Mouse (Mus musculus): ENCODE results near the gene Fgfr2. TPM values are rescaled to one million over a fixed set of nuclear protein-coding genes. Genes with fewer than 3 reads are reported as not detected.
"Not testable (repeated sequence)": the region's sequence is repeated elsewhere in the genome, so short reads cannot be mapped to it uniquely, and the experiment has no call there.

The Fgfr2 gene
- polyA plus RNA-seq, 1 experiment from 2014 or later = 133 TPM

GRCm38 (mm10) chr7:133098118-133098793 lies 24.9 kb downstream of the Fgfr2 start:
- H3K27ac ChIP-seq (ENCODE audit: low read depth, low read length) = peak overlapping the region; percentile 39; the same call in 1 of the 2 replicates
- ATAC-seq (ENCODE audit: low FRiP score, low TSS enrichment) = no peak
- no peak overlapping the region for H3K9ac ChIP-seq (ENCODE audit: low read depth, low read length)
- peaks cover 9% of the 10 kb centered on the region; the same call in 1 of the 2 replicates for H3K36me3 ChIP-seq (ENCODE audit: control insufficient read depth, insufficient read depth, low read length)
- no peak overlapping the region for H3K4me3 ChIP-seq (ENCODE audit: low read length)
- no peak overlapping the region for H3K4me2 ChIP-seq (replicated peaks; ENCODE audit: low read depth, low read length)
- peaks cover 27% of the 10 kb centered on the region for H3K4me1 ChIP-seq (ENCODE audit: control insufficient read depth, insufficient read depth, low read length)
- H3K27me3 ChIP-seq (ENCODE audit: control insufficient read depth, insufficient read depth, low read length) = no peaks in the 10 kb centered on the region
- H3K9me3 ChIP-seq (ENCODE audit: control insufficient read depth, low read length) = no peaks in the 10 kb centered on the region
- 77% methylated on average over 12 of the region's 12 CpGs for WGBS

GRCm38 (mm10) chr7:133095610-133096009 lies 27.5 kb downstream of the Fgfr2 start:
- H3K27ac ChIP-seq (ENCODE audit: low read depth, low read length); H3K36me3 ChIP-seq (ENCODE audit: control insufficient read depth, insufficient read depth, low read length): not testable (repeated sequence)
- WGBS = 87% methylated on average over 7 of the region's 7 CpGs

GRCm38 (mm10) chr7:133094711-133095495 lies 28.2 kb downstream of the Fgfr2 start:
- H3K4me1 ChIP-seq (ENCODE audit: control insufficient read depth, insufficient read depth, low read length) = peaks cover 28% of the 10 kb centered on the region
- no peaks in the 10 kb centered on the region for H3K27me3 ChIP-seq (ENCODE audit: control insufficient read depth, insufficient read depth, low read length)
- no peak overlapping the region for H3K4me3 ChIP-seq (ENCODE audit: low read length)
- H3K36me3 ChIP-seq (ENCODE audit: control insufficient read depth, insufficient read depth, low read length) = peaks cover 9% of the 10 kb centered on the region; the same call in 1 of the 2 replicates
- ATAC-seq (ENCODE audit: low FRiP score, low TSS enrichment) = no peak
- H3K27ac ChIP-seq (ENCODE audit: low read depth, low read length) = no peak overlapping the region
- no peak overlapping the region for H3K4me2 ChIP-seq (replicated peaks; ENCODE audit: low read depth, low read length)
- 83% methylated on average over 9 of the region's 9 CpGs for WGBS
- no peaks in the 10 kb centered on the region for H3K9me3 ChIP-seq (ENCODE audit: control insufficient read depth, low read length)
- H3K9ac ChIP-seq (ENCODE audit: low read depth, low read length) = no peak overlapping the region

More at GRCm38 (mm10) chr7:133095610-133096009, 27.5 kb downstream of the Fgfr2 start:
- H3K9me3 ChIP-seq (ENCODE audit: control insufficient read depth, low read length); H3K9ac ChIP-seq (ENCODE audit: low read depth, low read length); H3K27me3 ChIP-seq (ENCODE audit: control insufficient read depth, insufficient read depth, low read length); H3K4me2 ChIP-seq (replicated peaks; ENCODE audit: low read depth, low read length); ATAC-seq (ENCODE audit: low FRiP score, low TSS enrichment); H3K4me3 ChIP-seq (ENCODE audit: low read length): not testable (repeated sequence)
- H3K4me1 ChIP-seq (ENCODE audit: control insufficient read depth, insufficient read depth, low read length) = peaks cover 35% of the 10 kb centered on the region

- Histone ChIP-seq H3K27me3 (ENCODE audit: control insufficient read depth, insufficient read depth, low read length) (no peaks in the 10 kb centered on the region), H3K36me3 (ENCODE audit: control insufficient read depth, insufficient read depth, low read length) (peaks cover 9% of the 10 kb centered on the region; the same call in 1 of the 2 replicates), H3K4me1 (ENCODE audit: control insufficient read depth, insufficient read depth, low read length) (peaks cover 22% of the 10 kb centered on the region), H3K4me3 (ENCODE audit: low read length) (no peak overlapping the region), H3K27ac (ENCODE audit: low read depth, low read length) (no peak overlapping the region), H3K9me3 (ENCODE audit: control insufficient read depth, low read length) (no peaks in the 10 kb centered on the region), H3K4me2 (replicated peaks; ENCODE audit: low read depth, low read length) (no peak overlapping the region), H3K9ac (ENCODE audit: low read depth, low read length) (no peak overlapping the region)
- no peak for ATAC-seq (ENCODE audit: low FRiP score, low TSS enrichment)
- 70% methylated on average over 3 of the region's 3 CpGs for WGBS
These were observed 29.0 kb downstream of the Fgfr2 start for GRCm38 (mm10) chr7:133094161-133094560.

- H3K4me2 ChIP-seq (replicated peaks; ENCODE audit: low read depth, low read length) = no peak overlapping the region
- 92% methylated on average over 5 of the region's 5 CpGs for WGBS
These were observed 29.4 kb downstream of the Fgfr2 start for GRCm38 (mm10) chr7:133093731-133094130.

GRCm38 (mm10) chr7:133090641-133091040 lies 32.5 kb downstream of the Fgfr2 start:
- ATAC-seq (ENCODE audit: low FRiP score, low TSS enrichment) = no peak
- 89% methylated on average over 4 of the region's 4 CpGs for WGBS

More at GRCm38 (mm10) chr7:133093731-133094130, 29.4 kb downstream of the Fgfr2 start:
- Histone ChIP-seq H3K4me3 (ENCODE audit: low read length) (no peak overlapping the region), H3K27ac (ENCODE audit: low read depth, low read length) (no peak overlapping the region), H3K27me3 (ENCODE audit: control insufficient read depth, insufficient read depth, low read length) (no peaks in the 10 kb centered on the region), H3K9me3 (ENCODE audit: control insufficient read depth, low read length) (no peaks in the 10 kb centered on the region), H3K9ac (ENCODE audit: low read depth, low read length) (no peak overlapping the region), H3K4me1 (ENCODE audit: control insufficient read depth, insufficient read depth, low read length) (peaks cover 20% of the 10 kb centered on the region), H3K36me3 (ENCODE audit: control insufficient read depth, insufficient read depth, low read length) (peaks cover 9% of the 10 kb centered on the region; the same call in 1 of the 2 replicates)
- ATAC-seq (ENCODE audit: low FRiP score, low TSS enrichment) = no peak

GRCm38 (mm10) chr7:133089621-133090260 lies 33.4 kb downstream of the Fgfr2 start:
- 84% methylated on average over 11 of the region's 11 CpGs for WGBS
- Histone ChIP-seq H3K27me3 (ENCODE audit: control insufficient read depth, insufficient read depth, low read length) (no peaks in the 10 kb centered on the region), H3K9ac (ENCODE audit: low read depth, low read length) (no peak overlapping the region), H3K27ac (ENCODE audit: low read depth, low read length) (no peak overlapping the region), H3K4me2 (replicated peaks; ENCODE audit: low read depth, low read length) (no peak overlapping the region), H3K4me3 (ENCODE audit: low read length) (no peak overlapping the region), H3K9me3 (ENCODE audit: control insufficient read depth, low read length) (no peaks in the 10 kb centered on the region), H3K36me3 (ENCODE audit: control insufficient read depth, insufficient read depth, low read length) (no peaks in the 10 kb centered on the region), H3K4me1 (ENCODE audit: control insufficient read depth, insufficient read depth, low read length) (peaks cover 16% of the 10 kb centered on the region)
- no peak for ATAC-seq (ENCODE audit: low FRiP score, low TSS enrichment)

More at GRCm38 (mm10) chr7:133090641-133091040, 32.5 kb downstream of the Fgfr2 start:
- Histone ChIP-seq H3K9ac (ENCODE audit: low read depth, low read length) (no peak overlapping the region), H3K4me3 (ENCODE audit: low read length) (no peak overlapping the region), H3K4me1 (ENCODE audit: control insufficient read depth, insufficient read depth, low read length) (peaks cover 16% of the 10 kb centered on the region), H3K27ac (ENCODE audit: low read depth, low read length) (no peak overlapping the region), H3K27me3 (ENCODE audit: control insufficient read depth, insufficient read depth, low read length) (no peaks in the 10 kb centered on the region), H3K4me2 (replicated peaks; ENCODE audit: low read depth, low read length) (no peak overlapping the region), H3K9me3 (ENCODE audit: control insufficient read depth, low read length) (no peaks in the 10 kb centered on the region), H3K36me3 (ENCODE audit: control insufficient read depth, insufficient read depth, low read length) (no peaks in the 10 kb centered on the region)

GRCm38 (mm10) chr7:133088830-133089261 lies 34.3 kb downstream of the Fgfr2 start:
- 63% methylated on average over 11 of the region's 11 CpGs for WGBS
- peak overlapping the region; percentile 17; the same call in 1 of the 2 replicates for H3K27ac ChIP-seq (ENCODE audit: low read depth, low read length)
- peaks cover 16% of the 10 kb centered on the region for H3K4me1 ChIP-seq (ENCODE audit: control insufficient read depth, insufficient read depth, low read length)
- H3K36me3 ChIP-seq (ENCODE audit: control insufficient read depth, insufficient read depth, low read length) = no peaks in the 10 kb centered on the region
- H3K4me2 ChIP-seq (replicated peaks; ENCODE audit: low read depth, low read length) = no peak overlapping the region
- H3K27me3 ChIP-seq (ENCODE audit: control insufficient read depth, insufficient read depth, low read length) = no peaks in the 10 kb centered on the region
- no peak overlapping the region for H3K4me3 ChIP-seq (ENCODE audit: low read length)
- no peak for ATAC-seq (ENCODE audit: low FRiP score, low TSS enrichment)
- no peaks in the 10 kb centered on the region for H3K9me3 ChIP-seq (ENCODE audit: control insufficient read depth, low read length)
- no peak overlapping the region for H3K9ac ChIP-seq (ENCODE audit: low read depth, low read length)

All from kidney, embryonic 14.5 days (tissue).